ENCODE assay signal across 8 mouse cellular contexts in genomic region chr1:180332076-180332927, GRCm38 (mm10). TPM values are rescaled to one million over a fixed set of nuclear protein-coding genes. Genes with fewer than 3 reads are reported as not detected.
DNase-seq lines count a peak whose midpoint lies in the region; ATAC-seq and TF ChIP-seq lines count a peak whose summit lies in the region.

No protein-coding gene starts in this region.

- peak overlapping the region; percentile 99 for H3K4me2 ChIP-seq in forebrain, embryonic 11.5 days (ENCODE audit: low read depth, low read length, severe bottlenecking)
- H3K4me2 ChIP-seq in limb, embryonic 13.5 days (replicated peaks), result peak overlapping the region; percentile 100
- peak overlapping the region; percentile 93 for H3K4me2 ChIP-seq in neural tube, embryonic 13.5 days

- H3K9me3 ChIP-seq in forebrain, embryonic 11.5 days (ENCODE audit: control insufficient read depth, low read length), result no peaks in the 10 kb centered on the region
- H3K9me3 ChIP-seq in limb, embryonic 13.5 days, result no peaks in the 10 kb centered on the region
- no peaks in the 10 kb centered on the region for H3K9me3 ChIP-seq in neural tube, embryonic 13.5 days

- H3K27ac ChIP-seq in kidney, adult 2 months (ENCODE audit: insufficient read depth, low read depth, low read length), result peak overlapping the region; percentile 58
- H3K27ac ChIP-seq in bone marrow macrophage, adult 2 months (ENCODE audit: insufficient read depth, low read depth, low read length), result no peak overlapping the region
- H3K27ac ChIP-seq in forebrain, embryonic 11.5 days (ENCODE audit: low read depth, low read length), result no peak overlapping the region
- H3K27ac ChIP-seq in limb, embryonic 13.5 days, result peak overlapping the region; percentile 94; the same call in 1 of the 2 replicates
- H3K27ac ChIP-seq in neural tube, embryonic 13.5 days (replicated peaks), result peak overlapping the region; percentile 79

- ATAC-seq in forebrain, embryonic 11.5 days (replicated peaks; ENCODE audit: low FRiP score), result peak; percentile 60
- no peak for ATAC-seq in limb, embryonic 13.5 days (ENCODE audit: low FRiP score, low read depth)
- peak; percentile 62; the same call in 1 of the 2 replicates for ATAC-seq in neural tube, embryonic 13.5 days (ENCODE audit: low read depth)

- WGBS in kidney, adult 2 months, result 14% methylated on average over 72 of the region's 72 CpGs
- under 1% methylated on average over 68 of the region's 72 CpGs for WGBS in forebrain, embryonic 11.5 days
- WGBS in limb, embryonic 13.5 days, result 2% methylated on average over 71 of the region's 72 CpGs
- 1% methylated on average over 72 of the region's 72 CpGs for WGBS in neural tube, embryonic 13.5 days

- H3K36me3 ChIP-seq in kidney, adult 2 months (ENCODE audit: control insufficient read depth, insufficient read depth, low read length), result peaks cover 2% of the 10 kb centered on the region; the same call in 1 of the 2 replicates
- no peaks in the 10 kb centered on the region for H3K36me3 ChIP-seq in forebrain, embryonic 11.5 days (ENCODE audit: control insufficient read depth, insufficient read depth, low read length)
- H3K36me3 ChIP-seq in limb, embryonic 13.5 days, result peaks cover 38% of the 10 kb centered on the region
- no peaks in the 10 kb centered on the region for H3K36me3 ChIP-seq in neural tube, embryonic 13.5 days

- H3K9ac ChIP-seq in forebrain, embryonic 11.5 days (ENCODE audit: low read length), result peak overlapping the region; percentile 72
- H3K9ac ChIP-seq in limb, embryonic 13.5 days, result peak overlapping the region; percentile 95
- peak overlapping the region; percentile 86 for H3K9ac ChIP-seq in neural tube, embryonic 13.5 days

- no peak for TF ChIP-seq CTCF in kidney, adult 2 months (conservative IDR thresholded peaks at IDR 0.05; ENCODE audit: insufficient read depth, insufficient read length, low read depth, low read length)
- no peak for TF ChIP-seq CTCF in bone marrow macrophage, adult 2 months (IDR thresholded peaks at IDR 0.05; ENCODE audit: low read depth, low read length)

- peaks cover 19% of the 10 kb centered on the region for H3K4me1 ChIP-seq in kidney, adult 2 months (ENCODE audit: control insufficient read depth, insufficient read depth, low read length)
- peaks cover 44% of the 10 kb centered on the region for H3K4me1 ChIP-seq in bone marrow macrophage, adult 2 months (ENCODE audit: control insufficient read depth, insufficient read depth, low read length)
- H3K4me1 ChIP-seq in forebrain, embryonic 11.5 days (replicated peaks; ENCODE audit: control insufficient read depth, insufficient read depth, low read length), result peaks cover 22% of the 10 kb centered on the region; the same call in 1 of the 2 replicates
- H3K4me1 ChIP-seq in limb, embryonic 13.5 days, result peaks cover 70% of the 10 kb centered on the region
- peaks cover 72% of the 10 kb centered on the region for H3K4me1 ChIP-seq in neural tube, embryonic 13.5 days (replicated peaks)

- TF ChIP-seq POLR2A in kidney, adult 2 months (IDR thresholded peaks at IDR 0.05; ENCODE audit: low read depth, low read length), result no peak
- TF ChIP-seq POLR2A in bone marrow macrophage, adult 2 months (IDR thresholded peaks at IDR 0.05; ENCODE audit: borderline replicate concordance, low read depth, low read length), result no peak

- H3K4me3 ChIP-seq in kidney, adult 2 months (ENCODE audit: insufficient read depth, low read depth, low read length), result peak overlapping the region; percentile 97
- H3K4me3 ChIP-seq in bone marrow macrophage, adult 2 months (ENCODE audit: insufficient read depth, low read length), result peak overlapping the region; percentile 87
- peak overlapping the region; percentile 55 for H3K4me3 ChIP-seq in forebrain, embryonic 11.5 days (ENCODE audit: low read depth, low read length)
- peak overlapping the region; percentile 85 for H3K4me3 ChIP-seq in limb, embryonic 13.5 days
- H3K4me3 ChIP-seq in neural tube, embryonic 13.5 days, result peak overlapping the region; percentile 55

- peak; percentile 57 for DNase-seq in kidney, adult 2 months
- DNase-seq in kidney, adult 8-10 months, result no peak
- DNase-seq in forebrain, embryonic 11.5 days (ENCODE audit: low spot score), result peak; percentile 74
- DNase-seq in induced T-regulatory cell, adult 2 months (ENCODE audit: low read depth), result peak; percentile 69
- DNase-seq in thymus, postnatal 4 days, result peak; percentile 73

- no peaks in the 10 kb centered on the region for H3K27me3 ChIP-seq in kidney, adult 2 months (replicated peaks; ENCODE audit: control insufficient read depth, insufficient read depth, low read length)
- H3K27me3 ChIP-seq in forebrain, embryonic 11.5 days (ENCODE audit: control insufficient read depth, insufficient read depth, low read length), result peaks cover 13% of the 10 kb centered on the region
- peaks cover 3% of the 10 kb centered on the region; the same call in 1 of the 2 replicates for H3K27me3 ChIP-seq in limb, embryonic 13.5 days
- peaks cover 59% of the 10 kb centered on the region for H3K27me3 ChIP-seq in neural tube, embryonic 13.5 days

RNA-seq across cellular contexts. Expression of gene Itpkb, which starts 2.0 kb away (rescaled TPM):
- 14.1 and 14.9 TPM in 2 replicates for polyA plus RNA-seq in kidney, adult 2 months (2012; rRNA removed)
- 24.4 and 28.6 TPM in 2 replicates for polyA plus RNA-seq in bone marrow macrophage, adult 2 months (2012; ENCODE audit: insufficient read depth, insufficient read length, missing spikeins)
- polyA plus RNA-seq in forebrain, embryonic 11.5 days (2014; fragmentation: Nextera tagmentation; extraction: Ambion mirVana), result 3.0 and 3.2 TPM in 2 replicates
- polyA plus RNA-seq in limb, embryonic 13.5 days (2015; fragmentation: Nextera tagmentation; extraction: Ambion mirVana), result 9.5 and 10.1 TPM in 2 replicates
- 3.9 and 4.0 TPM in 2 replicates for polyA plus RNA-seq in neural tube, embryonic 13.5 days (2015; fragmentation: Nextera tagmentation; extraction: Ambion mirVana)

Comparison
In these comparisons a context has a peak if more than half of its experiments do, and no peak if none do; other contexts are left out.
1. DNase-seq: peak in kidney, adult 2 months (single experiment), forebrain, embryonic 11.5 days (single experiment), induced T-regulatory cell, adult 2 months (single experiment) and thymus, postnatal 4 days (single experiment); none in kidney, adult 8-10 months (0 of 2).
2. H3K27ac ChIP-seq: peak in kidney, adult 2 months (single experiment), limb, embryonic 13.5 days (single experiment) and neural tube, embryonic 13.5 days (single experiment); none in bone marrow macrophage, adult 2 months (single experiment) and forebrain, embryonic 11.5 days (single experiment).
3. Peak in every context shown above with its lines, with median percentiles within 50 percentile points of each other: H3K4me3 ChIP-seq, H3K4me2 ChIP-seq and H3K9ac ChIP-seq.